Mouse (Mus musculus): ENCODE measurements around the gene Psap.
"Not testable (repeated sequence)": the region's sequence is repeated elsewhere in the genome, so short reads cannot be mapped to it uniquely, and the experiment has no call there.

Psap gene

GRCm38 (mm10) chr10:60277207-60278005 is at the start of gene Psap:
Gene Psap, plus strand, starts transcription at chr10:60277627.
- DNase-seq (ENCODE audit: low spot score in 2 of 2), result peak; percentile 94

DNA sequence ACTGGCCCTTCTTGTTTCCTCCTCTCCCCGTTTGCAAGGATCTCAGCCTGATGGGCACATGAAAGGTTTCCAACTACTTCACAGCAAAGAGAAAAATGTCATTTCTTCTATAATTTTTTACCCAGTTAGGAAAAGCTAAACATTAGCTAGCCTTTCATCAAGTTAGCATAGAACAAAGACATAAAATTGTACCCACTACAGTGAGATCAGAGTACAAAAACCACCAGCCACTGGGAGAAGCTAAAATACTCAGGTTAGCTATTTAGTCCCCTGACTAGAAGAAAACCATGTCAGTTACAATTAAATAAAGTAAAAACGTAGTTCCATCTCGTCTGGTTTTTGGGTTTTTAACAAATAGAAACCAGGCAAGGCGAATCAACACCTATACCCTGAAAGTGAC is 49.8 kb upstream of the Psap start:
- no peak for DNase-seq (ENCODE audit: low spot score in 2 of 2)

- no peak for DNase-seq (ENCODE audit: low spot score in 2 of 2)
These were observed 48.3 kb upstream of the Psap start for GRCm38 (mm10) chr10:60229113-60229512.

GRCm38 (mm10) chr10:60230321-60231088 is 46.9 kb upstream of the Psap start:
- DNase-seq (ENCODE audit: low spot score in 2 of 2), result no peak

GRCm38 (mm10) chr10:60234006-60234405 is 43.4 kb upstream of the Psap start:
- DNase-seq (ENCODE audit: low spot score in 2 of 2), result no peak

DNA sequence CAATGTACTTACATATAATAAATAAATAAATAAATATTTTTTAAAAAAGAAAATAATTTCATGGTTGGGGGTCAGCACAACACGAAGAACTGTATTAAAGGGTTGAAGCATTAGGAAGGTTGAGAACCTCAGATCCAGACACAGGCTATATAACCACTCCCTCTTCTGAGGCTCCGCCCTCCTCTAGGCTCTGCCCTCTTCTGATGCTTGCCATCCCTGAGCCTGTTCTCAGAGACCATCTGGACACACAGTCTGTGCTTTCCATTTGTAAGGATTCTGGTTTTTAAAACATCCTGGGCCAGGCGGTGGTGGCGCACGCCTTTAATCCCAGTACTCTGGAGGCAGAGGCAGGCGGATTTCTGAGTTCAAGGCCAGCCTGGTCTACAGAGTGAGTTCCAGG is 41.6 kb upstream of the Psap start:
- not testable (repeated sequence) for DNase-seq (ENCODE audit: low spot score in 2 of 2)

- peak; percentile 55 to 57 for DNase-seq (ENCODE audit: low spot score in 2 of 2)
These were observed 39.8 kb upstream of the Psap start for GRCm38 (mm10) chr10:60237475-60238154.

DNA sequence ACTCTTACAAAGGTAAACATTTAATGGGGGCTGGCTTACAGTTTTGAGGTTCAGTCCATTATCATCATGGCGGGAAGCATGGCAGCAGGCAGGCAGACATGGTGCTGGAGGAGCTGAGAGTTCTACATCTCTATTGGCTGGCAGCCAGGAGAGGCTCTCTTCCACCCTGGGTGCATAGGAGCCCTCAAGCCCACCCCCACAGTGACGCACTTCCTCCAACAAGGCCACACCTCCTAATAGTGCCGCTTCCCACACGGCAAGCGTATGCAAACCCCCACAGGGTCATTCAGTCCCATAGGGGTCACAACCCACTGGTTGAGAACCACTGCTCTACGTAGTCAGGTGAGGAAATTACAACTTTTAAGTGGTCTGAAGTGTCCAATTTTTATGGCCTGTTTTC is 37.0 kb upstream of the Psap start:
- DNase-seq (ENCODE audit: low spot score in 2 of 2), result no peak

DNA sequence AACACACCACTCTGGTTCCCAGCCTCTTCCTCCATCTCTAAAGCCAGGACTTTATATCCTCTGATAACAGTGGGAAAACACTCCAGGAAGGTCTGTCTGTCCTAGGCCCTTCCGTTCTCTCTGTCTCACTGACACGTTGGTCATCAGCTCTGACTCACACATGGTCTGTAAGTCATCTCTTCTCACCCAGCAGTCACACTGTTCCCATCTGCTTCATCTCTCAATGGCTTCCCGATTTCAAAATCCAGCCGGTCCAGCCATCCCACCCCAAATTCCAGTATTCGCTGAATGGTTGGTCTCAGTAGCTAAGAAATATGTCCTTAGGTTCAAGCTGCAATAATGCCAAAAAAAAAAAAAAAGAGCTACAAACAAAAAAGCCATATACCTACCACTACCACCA is 33.5 kb upstream of the Psap start:
- no peak for DNase-seq (ENCODE audit: low spot score in 2 of 2)

DNA sequence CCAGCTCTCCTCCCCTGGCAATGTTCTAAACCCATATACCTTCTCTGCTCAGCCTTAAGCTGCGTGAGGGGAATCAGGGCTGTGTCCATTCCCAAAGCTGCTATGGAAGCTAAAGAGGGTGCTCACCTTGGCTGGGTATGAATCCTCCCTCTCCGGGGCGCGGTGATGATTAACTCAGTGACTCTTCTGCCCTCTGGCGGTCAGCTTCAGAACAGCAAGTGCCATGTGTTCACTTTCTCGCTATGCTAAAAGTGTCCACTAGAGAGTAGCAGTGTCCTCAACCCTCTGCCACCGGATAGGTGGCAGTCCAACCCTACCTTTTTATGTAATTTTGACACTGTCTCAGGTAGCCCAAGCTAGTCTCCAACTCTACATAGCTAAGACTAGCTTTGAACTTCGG is 32.4 kb upstream of the Psap start:
- peak; percentile 97 for DNase-seq (ENCODE audit: low spot score in 2 of 2)

DNA sequence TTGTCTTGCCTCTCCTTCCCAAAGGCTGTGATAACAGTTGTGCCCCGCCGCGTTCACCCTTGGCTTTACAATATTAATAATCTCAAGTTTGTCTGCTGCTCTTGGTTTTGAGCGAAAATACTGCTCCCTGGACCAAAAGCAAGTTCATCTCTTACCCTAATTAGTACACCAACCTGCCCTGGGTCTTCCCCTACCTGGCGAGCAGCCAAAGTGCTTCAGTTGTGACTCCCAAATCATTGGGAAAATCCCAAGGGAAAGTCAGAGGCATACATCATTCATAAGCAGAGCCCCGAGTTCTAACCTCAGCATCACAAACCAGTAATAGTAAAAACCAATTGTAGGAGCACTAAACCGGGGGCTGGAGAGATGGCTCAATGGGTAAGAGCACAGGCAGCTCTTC is 31.8 kb upstream of the Psap start:
- no peak for DNase-seq (ENCODE audit: low spot score in 2 of 2)

DNA sequence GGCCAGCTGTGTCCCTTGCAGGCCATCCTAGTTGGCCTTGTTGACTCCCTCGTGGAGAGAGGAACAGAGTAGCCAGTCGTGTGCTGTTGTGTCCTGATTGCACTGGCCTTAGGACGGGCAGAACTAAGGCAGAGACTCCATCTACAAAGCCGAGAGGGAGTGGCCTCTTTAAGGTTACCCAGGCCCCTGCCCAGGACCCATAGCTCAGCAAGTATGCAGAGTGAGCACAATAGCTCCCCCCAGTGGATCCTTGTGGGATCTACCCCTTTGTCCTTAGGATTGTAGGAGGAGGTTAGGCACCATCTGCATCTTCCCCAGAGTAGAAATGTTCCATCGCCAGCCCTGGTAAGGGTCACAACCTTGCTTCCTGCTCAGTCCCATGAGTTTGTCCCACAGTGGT is 30.9 kb upstream of the Psap start:
- DNase-seq (ENCODE audit: low spot score in 2 of 2), result peak; percentile 52 to 61

GRCm38 (mm10) chr10:60248345-60248744 is 29.1 kb upstream of the Psap start:
- not testable (repeated sequence) for DNase-seq (ENCODE audit: low spot score in 2 of 2)

GRCm38 (mm10) chr10:60250426-60250965 is 26.9 kb upstream of the Psap start:
- DNase-seq (ENCODE audit: low spot score in 2 of 2), result no peak

DNA sequence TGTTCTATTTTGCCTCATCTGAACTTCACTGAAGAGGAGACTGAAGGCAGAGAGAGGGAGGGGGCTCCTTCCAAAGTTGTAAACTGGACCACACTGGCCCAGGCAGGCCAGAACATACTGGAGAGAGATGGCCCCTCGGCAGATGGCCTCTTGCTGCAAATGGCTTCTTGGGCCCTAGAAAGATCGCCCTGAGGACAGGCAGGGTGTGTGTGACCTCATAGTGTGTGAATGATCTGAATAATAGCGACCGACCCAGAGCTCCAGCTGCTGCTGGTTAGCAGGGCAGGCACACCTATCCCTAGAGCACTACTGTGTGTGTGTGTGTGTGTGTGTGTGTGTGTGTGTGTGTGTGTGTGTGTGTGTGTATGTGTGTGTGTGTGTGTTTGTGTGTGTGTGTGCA is 25.2 kb upstream of the Psap start:
- no peak for DNase-seq (ENCODE audit: low spot score in 2 of 2)

DNA sequence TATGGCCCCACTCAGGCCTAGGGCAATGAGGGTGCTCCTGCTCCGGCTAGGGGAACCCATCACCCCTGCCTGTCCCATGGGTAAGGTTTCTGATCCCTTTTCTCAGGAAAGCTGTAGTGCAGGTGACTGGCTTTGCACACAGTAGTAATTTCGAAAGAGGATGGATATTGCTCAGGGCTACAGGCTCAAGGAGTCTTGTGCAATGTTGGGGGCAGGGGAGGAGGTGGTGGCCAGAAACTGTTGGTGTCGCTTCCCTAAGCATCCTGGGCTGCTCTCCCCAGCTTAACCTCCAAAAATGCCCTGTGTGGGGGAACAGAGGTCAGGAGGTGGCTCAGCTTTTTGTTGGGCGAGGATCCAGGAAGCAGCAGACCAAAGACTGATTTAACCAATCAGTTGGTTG is 24.8 kb upstream of the Psap start:
- DNase-seq (ENCODE audit: low spot score in 2 of 2), result no peak

- DNase-seq (ENCODE audit: low spot score in 2 of 2), result no peak
These were observed 21.3 kb upstream of the Psap start for GRCm38 (mm10) chr10:60256088-60256487.

GRCm38 (mm10) chr10:60257261-60257825 is 20.1 kb upstream of the Psap start:
- DNase-seq (ENCODE audit: low spot score in 2 of 2), result no peak

DNA sequence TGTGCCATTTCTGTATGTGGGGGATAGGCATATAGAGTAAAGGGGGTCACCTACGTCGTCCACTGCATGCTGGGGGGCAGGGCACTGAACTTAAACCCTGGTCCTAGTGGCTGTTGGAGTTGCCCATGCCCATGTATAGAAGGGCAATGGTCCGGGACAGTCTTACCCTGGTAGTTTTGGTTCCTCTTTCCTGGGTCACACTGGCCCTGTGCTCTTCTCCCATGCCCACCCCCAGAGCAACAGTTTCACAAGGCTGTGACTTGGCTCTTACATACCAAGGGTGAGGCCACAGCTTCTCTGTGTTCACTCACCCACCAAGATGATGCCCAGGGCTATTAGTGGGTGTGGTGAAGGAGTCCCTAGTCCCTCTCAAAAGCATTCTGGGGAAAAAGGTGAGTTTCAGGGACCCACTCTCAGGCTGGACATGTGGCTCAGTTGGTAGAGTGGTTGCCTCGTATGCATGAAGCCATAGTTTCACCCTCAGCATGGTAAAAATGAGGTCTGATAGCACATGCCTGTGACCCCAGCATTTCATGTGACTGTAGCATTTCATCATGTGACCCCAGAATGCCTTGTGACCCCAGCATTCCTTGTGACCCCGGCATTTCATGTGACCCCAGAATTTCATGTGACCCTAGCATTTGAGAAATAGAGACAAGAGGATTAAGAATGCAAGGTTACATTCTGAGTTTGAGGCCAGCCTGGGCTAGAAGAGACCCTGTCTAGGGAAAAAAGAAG is 16.7 kb upstream of the Psap start:
- no peak for DNase-seq (ENCODE audit: low spot score in 2 of 2)

GRCm38 (mm10) chr10:60261530-60261929 is 15.9 kb upstream of the Psap start:
- DNase-seq (ENCODE audit: low spot score in 2 of 2), result no peak

- DNase-seq (ENCODE audit: low spot score in 2 of 2), result peak; percentile 71
These were observed 15.0 kb upstream of the Psap start for GRCm38 (mm10) chr10:60262386-60262785.

Measured in right cerebral cortex, adult 2 months (tissue).